Comparison of ENCODE assay signal across 8 mouse cellular contexts in the genomic region with DNA sequence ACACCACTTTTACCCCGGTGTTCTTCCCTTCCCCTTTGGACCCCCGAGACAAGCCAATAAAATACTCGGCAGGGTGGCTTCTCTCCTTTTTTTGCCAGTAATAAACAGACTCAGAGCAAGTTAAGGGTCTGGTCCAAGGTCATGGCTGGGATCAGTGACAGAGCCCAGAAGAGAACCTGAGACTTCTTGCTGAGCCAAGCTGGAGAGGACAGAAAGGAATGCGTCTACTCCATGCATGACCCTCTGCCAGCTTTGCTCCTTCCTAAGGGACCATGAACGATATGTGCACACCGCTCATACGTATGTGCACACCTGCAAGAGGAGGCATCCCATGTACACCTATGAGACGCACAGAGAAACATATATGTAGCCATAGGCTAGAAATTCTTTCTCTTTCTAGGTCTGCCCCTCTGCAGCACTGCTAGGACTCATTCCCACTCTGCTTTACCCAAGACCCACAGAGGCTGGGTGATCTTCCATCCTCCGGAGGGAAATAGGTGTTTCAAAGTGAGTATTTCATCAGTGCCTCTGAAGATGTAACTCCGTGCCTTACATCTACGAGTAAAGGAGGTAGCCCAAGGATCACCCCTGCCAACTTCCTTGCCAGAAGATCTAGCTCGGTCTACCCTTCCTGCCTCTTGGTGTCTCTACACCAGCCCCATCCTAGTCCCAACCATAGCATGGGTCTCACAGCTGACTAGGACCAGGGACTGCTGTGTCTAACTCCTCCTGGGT. TPM values are rescaled to one million over a fixed set of nuclear protein-coding genes. Genes with fewer than 3 reads are reported as not detected.
A peak's percentile ranks its signal among the peaks of the same experiment; 100 is the strongest.
DNase-seq lines count a peak whose midpoint lies in the region; ATAC-seq and TF ChIP-seq lines count a peak whose summit lies in the region.

No protein-coding gene starts in this region.

- ATAC-seq in liver, embryonic 11.5 days (replicated peaks; ENCODE audit: low FRiP score) = no peak

- no peaks in the 10 kb centered on the region for H3K27me3 ChIP-seq in spleen, adult 2 months (ENCODE audit: control insufficient read depth, insufficient read depth, low read length)
- peaks cover 10% of the 10 kb centered on the region for H3K27me3 ChIP-seq in liver, embryonic 11.5 days (replicated peaks; ENCODE audit: control insufficient read depth, insufficient read depth, low read length)

- no peak for TF ChIP-seq POLR2A in spleen, adult 2 months (IDR thresholded peaks at IDR 0.05; ENCODE audit: low read depth, low read length)

- H3K4me3 ChIP-seq in spleen, adult 2 months (ENCODE audit: extremely low read depth, insufficient read depth, insufficient read length) = peak overlapping the region; percentile 73
- peak overlapping the region; percentile 62 for H3K4me3 ChIP-seq in liver, embryonic 11.5 days (ENCODE audit: low read depth, low read length)

- peak overlapping the region; percentile 59 for H3K9ac ChIP-seq in liver, embryonic 11.5 days (ENCODE audit: low read depth, low read length)

- no peak overlapping the region for H3K27ac ChIP-seq in spleen, adult 2 months (ENCODE audit: insufficient read depth, low read length)
- H3K27ac ChIP-seq in liver, embryonic 11.5 days (ENCODE audit: low read depth, low read length) = no peak overlapping the region

- H3K36me3 ChIP-seq in spleen, adult 2 months (ENCODE audit: control insufficient read depth, insufficient read depth, low read length) = no peaks in the 10 kb centered on the region
- no peaks in the 10 kb centered on the region for H3K36me3 ChIP-seq in liver, embryonic 11.5 days (ENCODE audit: control insufficient read depth, insufficient read depth, low read length)

- TF ChIP-seq CTCF in spleen, adult 2 months (IDR thresholded peaks at IDR 0.05; ENCODE audit: extremely low read depth, insufficient read depth, insufficient read length, insufficient replicate concordance) = no peak

- WGBS in spleen, adult 2 months = 51% methylated on average over 12 of the region's 12 CpGs
- WGBS in liver, embryonic 11.5 days = 54% methylated on average over 12 of the region's 12 CpGs

- no peaks in the 10 kb centered on the region for H3K4me1 ChIP-seq in spleen, adult 2 months (ENCODE audit: control insufficient read depth, insufficient read depth, insufficient read length)
- peaks cover 11% of the 10 kb centered on the region for H3K4me1 ChIP-seq in liver, embryonic 11.5 days (replicated peaks; ENCODE audit: control insufficient read depth, insufficient read depth, low read length)

- H3K4me2 ChIP-seq in liver, embryonic 11.5 days = peak overlapping the region; percentile 97

- peak; percentile 8 for DNase-seq in embryo, embryonic 9.5 days (ENCODE audit: extremely low spot score)
- DNase-seq in embryo, embryonic 10 days (ENCODE audit: low spot score) = no peak
- no peak for DNase-seq in spleen, adult 2 months (ENCODE audit: low read depth in 1 of 2, low spot score in 2 of 2)
- DNase-seq in spleen, postnatal 14 days (ENCODE audit: low spot score in 2 of 2) = no peak
- DNase-seq in liver, embryonic 11.5 days (ENCODE audit: low spot score) = no peak
- no peak for DNase-seq in adrenal gland, postnatal 14 days
- DNase-seq in B cell, adult 2 months = no peak
- no peak for DNase-seq in ovary, adult 18-20 months (ENCODE audit: low spot score)

- H3K9me3 ChIP-seq in liver, embryonic 11.5 days (ENCODE audit: control insufficient read depth, low read length) = no peaks in the 10 kb centered on the region

RNA-seq across cellular contexts. Expression of a gene that starts 0.7 kb away (rescaled TPM):
- polyA plus RNA-seq in spleen, adult 2 months (2012; rRNA removed) = 0.29 and 0.50 TPM in 2 replicates
- 0.05 and 0.10 TPM in 2 replicates for polyA plus RNA-seq in liver, embryonic 11.5 days (2014; fragmentation: Nextera tagmentation; extraction: Ambion mirVana)
- 2.3 and 2.8 TPM in 2 replicates for total RNA-seq in adrenal gland, postnatal 14 days (2021)

RNA-seq across cellular contexts. Expression of a gene that starts 2.9 kb away (rescaled TPM):
- 11.0 and 12.2 TPM in 2 replicates for polyA plus RNA-seq in spleen, adult 2 months (2012; rRNA removed)
- 8.2 and 8.7 TPM in 2 replicates for polyA plus RNA-seq in liver, embryonic 11.5 days (2014; fragmentation: Nextera tagmentation; extraction: Ambion mirVana)
- total RNA-seq in adrenal gland, postnatal 14 days (2021) = 23.1 and 23.9 TPM in 2 replicates

RNA-seq across cellular contexts. Expression of a gene that starts 45.3 kb away (rescaled TPM):
- 9.3 and 13.3 TPM in 2 replicates for polyA plus RNA-seq in spleen, adult 2 months (2012; rRNA removed)
- polyA plus RNA-seq in liver, embryonic 11.5 days (2014; fragmentation: Nextera tagmentation; extraction: Ambion mirVana) = 6.1 and 9.9 TPM in 2 replicates
- total RNA-seq in adrenal gland, postnatal 14 days (2021) = 20.5 and 63.5 TPM in 2 replicates

RNA-seq across cellular contexts. Expression of a gene that starts 51.4 kb away (rescaled TPM):
- 28.0 and 29.7 TPM in 2 replicates for polyA plus RNA-seq in spleen, adult 2 months (2012; rRNA removed)
- polyA plus RNA-seq in liver, embryonic 11.5 days (2014; fragmentation: Nextera tagmentation; extraction: Ambion mirVana) = 17.1 and 19.2 TPM in 2 replicates
- total RNA-seq in adrenal gland, postnatal 14 days (2021) = 34.9 and 42.8 TPM in 2 replicates

RNA-seq across cellular contexts. Expression of a gene that starts 58.3 kb away (rescaled TPM):
- 1.6 and 2.2 TPM in 2 replicates for polyA plus RNA-seq in spleen, adult 2 months (2012; rRNA removed)
- 0.13 and 0.18 TPM in 2 replicates for polyA plus RNA-seq in liver, embryonic 11.5 days (2014; fragmentation: Nextera tagmentation; extraction: Ambion mirVana)
- total RNA-seq in adrenal gland, postnatal 14 days (2021) = 5.1 and 6.6 TPM in 2 replicates
